Mouse (Mus musculus) cerebellum, postnatal 4 days (tissue): ENCODE data around the gene Rbm28.

Source experiments
- DNase-seq, 2 experiments: peaks; one replicate each; pipeline ENCODE4 v3.0.0; 2022; ENCODE audit warnings: low spot score in 2 of 2, mixed read lengths in 1 of 2

Gene Rbm28

GRCm38 (mm10) chr6:29081826-29082363 is 82.9 kb downstream of the Rbm28 start:
- no peak for DNase-seq

GRCm38 (mm10) chr6:29079291-29079690 is 85.5 kb downstream of the Rbm28 start:
- no peak for DNase-seq

GRCm38 (mm10) chr6:29074133-29074469 is 90.7 kb downstream of the Rbm28 start:
- no peak for DNase-seq
